Mouse (Mus musculus): ENCODE measurements around the gene Pagr1a. TPM values are rescaled to one million over a fixed set of nuclear protein-coding genes. Genes with fewer than 3 reads are reported as not detected.

Pagr1a gene
- total and polyA plus RNA-seq, 2 experiments from 2014 or later = 33.1 TPM; not detected in 1

GRCm38 (mm10) chr7:126999568-126999967, 17.6 kb downstream of the Pagr1a start:
- H3K9me3 ChIP-seq (ENCODE audit: low read length) = no peaks in the 10 kb centered on the region
- no peak for DNase-seq (ENCODE audit: low spot score)
- ATAC-seq (ENCODE audit: low FRiP score) = no peak
- no peaks in the 10 kb centered on the region for H3K4me1 ChIP-seq (ENCODE audit: insufficient read depth, low read length)
- no peak overlapping the region for H3K9ac ChIP-seq (replicated peaks; ENCODE audit: low read length, poor library complexity, severe bottlenecking)
- no peaks in the 10 kb centered on the region for H3K27me3 ChIP-seq (ENCODE audit: insufficient read depth, low read length)
- H3K4me2 ChIP-seq (ENCODE audit: low read depth, low read length, poor library complexity, severe bottlenecking) = no peak overlapping the region
- no peaks in the 10 kb centered on the region for H3K36me3 ChIP-seq (ENCODE audit: insufficient read depth, low read length)
- no peak overlapping the region for H3K27ac ChIP-seq (ENCODE audit: low read depth, low read length)
- no peak for TF ChIP-seq CTCF (IDR thresholded peaks at IDR 0.05)
- no peak overlapping the region for H3K4me3 ChIP-seq (ENCODE audit: low read depth, low read length)
- 86% methylated on average over 10 of the region's 10 CpGs for WGBS

GRCm38 (mm10) chr7:126996449-126996848, 20.7 kb downstream of the Pagr1a start:
- Histone ChIP-seq H3K9ac (replicated peaks; ENCODE audit: low read length, poor library complexity, severe bottlenecking) (no peak overlapping the region), H3K4me3 (ENCODE audit: low read depth, low read length) (no peak overlapping the region), H3K4me1 (ENCODE audit: insufficient read depth, low read length) (no peaks in the 10 kb centered on the region), H3K9me3 (ENCODE audit: low read length) (no peaks in the 10 kb centered on the region), H3K27ac (ENCODE audit: low read depth, low read length) (no peak overlapping the region), H3K4me2 (ENCODE audit: low read depth, low read length, poor library complexity, severe bottlenecking) (no peak overlapping the region), H3K36me3 (ENCODE audit: insufficient read depth, low read length) (no peaks in the 10 kb centered on the region), H3K27me3 (ENCODE audit: insufficient read depth, low read length) (no peaks in the 10 kb centered on the region)
- no peak for TF ChIP-seq CTCF (IDR thresholded peaks at IDR 0.05)
- 77% methylated on average over 4 of the region's 4 CpGs for WGBS
- ATAC-seq (ENCODE audit: low FRiP score) (no peak), DNase-seq (ENCODE audit: low spot score) (no peak)

GRCm38 (mm10) chr7:126988816-126989215, 28.3 kb downstream of the Pagr1a start:
- H3K4me3 ChIP-seq (ENCODE audit: low read depth, low read length) = no peak overlapping the region
- no peak overlapping the region for H3K4me2 ChIP-seq (ENCODE audit: low read depth, low read length, poor library complexity, severe bottlenecking)
- no peaks in the 10 kb centered on the region for H3K36me3 ChIP-seq (ENCODE audit: insufficient read depth, low read length)
- ATAC-seq (ENCODE audit: low FRiP score) = no peak
- no peak overlapping the region for H3K9ac ChIP-seq (replicated peaks; ENCODE audit: low read length, poor library complexity, severe bottlenecking)
- no peaks in the 10 kb centered on the region for H3K27me3 ChIP-seq (ENCODE audit: insufficient read depth, low read length)
- DNase-seq (ENCODE audit: low spot score) = no peak
- TF ChIP-seq CTCF (IDR thresholded peaks at IDR 0.05) = no peak
- no peaks in the 10 kb centered on the region for H3K9me3 ChIP-seq (ENCODE audit: low read length)
- H3K27ac ChIP-seq (ENCODE audit: low read depth, low read length) = no peak overlapping the region
- H3K4me1 ChIP-seq (ENCODE audit: insufficient read depth, low read length) = no peaks in the 10 kb centered on the region
- 76% methylated on average over 8 of the region's 8 CpGs for WGBS

GRCm38 (mm10) chr7:126986319-126986718, 30.8 kb downstream of the Pagr1a start:
- peak; percentile 40 for DNase-seq (ENCODE audit: low spot score)
- peak; percentile 68 for TF ChIP-seq CTCF (IDR thresholded peaks at IDR 0.05)
- H3K4me1 ChIP-seq (ENCODE audit: insufficient read depth, low read length) = no peaks in the 10 kb centered on the region
- 45% methylated on average over 9 of the region's 9 CpGs for WGBS
- H3K4me2 ChIP-seq (ENCODE audit: low read depth, low read length, poor library complexity, severe bottlenecking) = no peak overlapping the region
- no peaks in the 10 kb centered on the region for H3K9me3 ChIP-seq (ENCODE audit: low read length)
- H3K4me3 ChIP-seq (ENCODE audit: low read depth, low read length) = no peak overlapping the region
- no peak overlapping the region for H3K9ac ChIP-seq (replicated peaks; ENCODE audit: low read length, poor library complexity, severe bottlenecking)
- no peaks in the 10 kb centered on the region for H3K27me3 ChIP-seq (ENCODE audit: insufficient read depth, low read length)
- no peak overlapping the region for H3K27ac ChIP-seq (ENCODE audit: low read depth, low read length)
- ATAC-seq (ENCODE audit: low FRiP score) = no peak
- H3K36me3 ChIP-seq (ENCODE audit: insufficient read depth, low read length) = 0 out of 2 replicates have a peak, but pooled peaks cover 5% of the 10 kb centered on the region

- no peak overlapping the region for H3K9ac ChIP-seq (replicated peaks; ENCODE audit: low read length, poor library complexity, severe bottlenecking)
- H3K27ac ChIP-seq (ENCODE audit: low read depth, low read length) = no peak overlapping the region
- peaks cover 13% of the 10 kb centered on the region for H3K36me3 ChIP-seq (ENCODE audit: insufficient read depth, low read length)
- 60% methylated on average over 10 of the region's 10 CpGs for whole genome bisulfite sequencing
- no peak overlapping the region for H3K4me2 ChIP-seq (ENCODE audit: low read depth, low read length, poor library complexity, severe bottlenecking)
- no peaks in the 10 kb centered on the region for H3K9me3 ChIP-seq (ENCODE audit: low read length)
- no peak overlapping the region for H3K4me3 ChIP-seq (ENCODE audit: low read depth, low read length)
- H3K4me1 ChIP-seq (ENCODE audit: insufficient read depth, low read length) = no peaks in the 10 kb centered on the region
- DNase-seq (ENCODE audit: low spot score) (no peak), ATAC-seq (ENCODE audit: low FRiP score) (no peak)
- H3K27me3 ChIP-seq (ENCODE audit: insufficient read depth, low read length) = no peaks in the 10 kb centered on the region
- no peak for TF ChIP-seq CTCF (IDR thresholded peaks at IDR 0.05)
Observed at GRCm38 (mm10) chr7:126984667-126985444, 32.3 kb downstream of the Pagr1a start.

GRCm38 (mm10) chr7:126983113-126983512, 34.0 kb downstream of the Pagr1a start:
- no peak overlapping the region for H3K27ac ChIP-seq (ENCODE audit: low read depth, low read length)
- H3K4me2 ChIP-seq (ENCODE audit: low read depth, low read length, poor library complexity, severe bottlenecking) = no peak overlapping the region
- H3K4me3 ChIP-seq (ENCODE audit: low read depth, low read length) = no peak overlapping the region
- no peaks in the 10 kb centered on the region for H3K27me3 ChIP-seq (ENCODE audit: insufficient read depth, low read length)
- WGBS = 80% methylated on average over 7 of the region's 7 CpGs
- H3K9ac ChIP-seq (replicated peaks; ENCODE audit: low read length, poor library complexity, severe bottlenecking) = no peak overlapping the region
- no peak for ATAC-seq (ENCODE audit: low FRiP score)
- DNase-seq (ENCODE audit: low spot score) = no peak
- H3K9me3 ChIP-seq (ENCODE audit: low read length) = no peaks in the 10 kb centered on the region
- peaks cover 28% of the 10 kb centered on the region for H3K36me3 ChIP-seq (ENCODE audit: insufficient read depth, low read length)
- TF ChIP-seq CTCF (IDR thresholded peaks at IDR 0.05) = no peak
- H3K4me1 ChIP-seq (ENCODE audit: insufficient read depth, low read length) = no peaks in the 10 kb centered on the region
